Comparison of ENCODE assay signal across 16 mouse cellular contexts in the genomic region with DNA sequence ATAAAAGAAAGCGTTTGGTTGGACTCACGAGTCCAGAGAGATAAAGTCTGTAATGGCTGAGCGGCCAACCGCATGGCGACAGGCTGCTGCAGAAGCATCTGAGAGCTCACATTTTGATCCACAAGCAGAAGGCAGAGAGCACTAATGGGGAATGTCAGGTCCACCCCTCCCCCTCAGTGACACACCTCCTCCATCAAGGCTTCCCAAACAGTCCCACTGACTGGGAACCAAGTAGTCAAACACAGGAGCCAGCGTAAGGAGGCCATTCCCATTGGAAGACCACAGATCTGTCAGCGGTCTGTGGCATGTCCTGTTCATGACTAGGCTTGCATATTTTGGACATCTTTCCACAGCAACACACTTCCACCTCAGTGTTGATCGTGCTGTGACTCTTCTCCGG. TPM values are rescaled to one million over a fixed set of nuclear protein-coding genes. Genes with fewer than 3 reads are reported as not detected.
"Had no signal": no experiment of that assay in that cellular context is flagged by ENCODE, and none has a peak within 500 bp of the region (broad histone marks: within the 10 kb centered on the region; RNA-seq: fewer than 3 reads in every experiment).

No protein-coding gene starts in this region.

- H3K36me3 ChIP-seq: limb, embryonic 12.5 days; liver, embryonic 13.5 days; lung, embryonic 15.5 days; neural tube, embryonic 13.5 days had no signal

- H3K9me3 ChIP-seq: limb, embryonic 12.5 days; liver, embryonic 13.5 days; lung, embryonic 15.5 days; neural tube, embryonic 13.5 days had no signal

- H3K4me2 ChIP-seq: limb, embryonic 12.5 days; liver, embryonic 13.5 days; lung, embryonic 15.5 days; midbrain, embryonic 11.5 days; neural tube, embryonic 13.5 days had no signal

- H3K27ac ChIP-seq: left cerebral cortex, adult 2 months; limb, embryonic 12.5 days; liver, embryonic 13.5 days; lung, embryonic 15.5 days; macrophage; neural tube, embryonic 13.5 days had no signal

- DNase-seq: kidney, adult 18-20 months; kidney, postnatal 14 days; liver, embryonic 13.5 days; liver, postnatal 0 days; lung, postnatal 14 days; right cerebral cortex, postnatal 25 days; thymus, postnatal 4 days had no signal

- ATAC-seq: inflammation-experienced regulatory T-cells, adult 6 months; liver, postnatal 0 days; midbrain, embryonic 16.5 days had no signal

- H3K27me3 ChIP-seq: neural tube, embryonic 13.5 days had no signal

- H3K4me3 ChIP-seq: left cerebral cortex, adult 2 months; limb, embryonic 12.5 days; liver, embryonic 13.5 days; lung, embryonic 15.5 days; megakaryocyte, embryonic 14.5 days; neural tube, embryonic 13.5 days had no signal

- H3K9ac ChIP-seq: limb, embryonic 12.5 days; liver, embryonic 13.5 days; liver, postnatal 0 days; lung, embryonic 15.5 days; neural tube, embryonic 13.5 days had no signal

RNA-seq across cellular contexts. Expression of a gene that starts 12.5 kb away (rescaled TPM):
- polyA plus RNA-seq: inflammation-experienced regulatory T-cells, adult 6 months; macrophage had no signal

RNA-seq across cellular contexts. Expression of a gene that starts 40.5 kb away (rescaled TPM):
- polyA plus RNA-seq: liver, postnatal 0 days had no signal

RNA-seq across cellular contexts. Expression of a gene that starts 54.9 kb away (rescaled TPM):
- polyA plus RNA-seq: inflammation-experienced regulatory T-cells, adult 6 months; limb, embryonic 12.5 days; macrophage had no signal
